Mouse (Mus musculus): Measurements from ENCODE around the gene Olfr1042. TPM values are rescaled to one million over a fixed set of nuclear protein-coding genes. Genes with fewer than 3 reads are reported as not detected.

The Olfr1042 gene
- polyA plus RNA-seq, 1 experiment from 2014 or later = not detected

DNA sequence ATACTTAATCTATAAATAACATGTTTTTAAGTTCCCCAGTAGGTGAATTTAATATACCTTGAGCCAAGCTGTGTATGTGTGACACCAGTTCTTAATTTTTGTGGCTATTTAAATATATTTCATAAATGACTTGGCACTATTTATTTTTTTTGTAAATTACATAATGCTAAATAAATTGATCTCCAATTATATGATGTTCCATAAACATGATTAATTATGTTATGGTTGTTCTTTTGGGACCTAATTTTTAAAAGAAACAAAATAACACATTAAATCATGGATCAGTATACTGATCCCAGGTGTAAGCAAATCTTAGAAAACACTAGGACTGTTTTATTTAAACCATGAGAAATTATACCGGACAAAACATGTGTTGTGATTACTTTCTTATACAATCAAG, 25.8 kb downstream of the Olfr1042 start, which contains the start of gene Olfr1039:
Olfr1039 (minus strand) TSS at position 101 of the 400 bp plus-strand sequence.
- Histone ChIP-seq H3K4me2 (replicated peaks; ENCODE audit: low read depth, low read length) (no peak within 1 kb of the TSS), H3K27ac (ENCODE audit: low read depth, low read length) (no peak within 1 kb of the TSS), H3K9ac (ENCODE audit: low read depth, low read length) (no peak within 1 kb of the TSS), H3K9me3 (ENCODE audit: control insufficient read depth, low read length) (no peaks in the 10 kb centered on the region), H3K27me3 (ENCODE audit: control insufficient read depth, insufficient read depth, low read length) (no peaks in the 10 kb centered on the region), H3K4me3 (ENCODE audit: low read depth, low read length) (no peak within 1 kb of the TSS), H3K36me3 (ENCODE audit: control insufficient read depth, insufficient read depth, low read length) (no peaks in the 10 kb centered on the region), H3K4me1 (replicated peaks; ENCODE audit: control insufficient read depth, insufficient read depth, low read length) (no peaks in the 10 kb centered on the region)
- DNase-seq (ENCODE audit: low spot score) = no peak
- 100% methylated on average over 1 of the region's 1 CpGs for WGBS
- ATAC-seq (ENCODE audit: low FRiP score) = no peak

Other genes starting within 250 kb of the Olfr1042 start
- gene Olfr1025-ps1, start 246.6 kb downstream of the Olfr1042 start, polyA plus RNA-seq (2014; fragmentation: Nextera tagmentation; extraction: Ambion mirVana) = not detected in 2 replicates
- not detected in 2 replicates for gene Olfr1026, start 240.3 kb downstream of the Olfr1042 start, polyA plus RNA-seq (2014; fragmentation: Nextera tagmentation; extraction: Ambion mirVana)
- not detected in 2 replicates for gene Olfr1028, start 211.4 kb downstream of the Olfr1042 start, polyA plus RNA-seq (2014; fragmentation: Nextera tagmentation; extraction: Ambion mirVana)
- not detected in 2 replicates for gene Olfr1029, start 187.9 kb downstream of the Olfr1042 start, polyA plus RNA-seq (2014; fragmentation: Nextera tagmentation; extraction: Ambion mirVana)
- not detected in 2 replicates for gene Olfr1030, start 182.6 kb downstream of the Olfr1042 start, polyA plus RNA-seq (2014; fragmentation: Nextera tagmentation; extraction: Ambion mirVana)
- gene Olfr1031, start 171.5 kb downstream of the Olfr1042 start, polyA plus RNA-seq (2014; fragmentation: Nextera tagmentation; extraction: Ambion mirVana) = not detected in 2 replicates
- gene Olfr1032, start 156.3 kb downstream of the Olfr1042 start, polyA plus RNA-seq (2014; fragmentation: Nextera tagmentation; extraction: Ambion mirVana) = not detected in 2 replicates
- gene Olfr1033, start 141.2 kb downstream of the Olfr1042 start, polyA plus RNA-seq (2014; fragmentation: Nextera tagmentation; extraction: Ambion mirVana) = not detected in 2 replicates
- gene Olfr1034, start 116.0 kb downstream of the Olfr1042 start, polyA plus RNA-seq (2014; fragmentation: Nextera tagmentation; extraction: Ambion mirVana) = not detected in 2 replicates
- not detected in 2 replicates for gene Olfr1036, start 87.8 kb downstream of the Olfr1042 start, polyA plus RNA-seq (2014; fragmentation: Nextera tagmentation; extraction: Ambion mirVana)
- gene Olfr1037, start 74.5 kb downstream of the Olfr1042 start, polyA plus RNA-seq (2014; fragmentation: Nextera tagmentation; extraction: Ambion mirVana) = not detected in 2 replicates
- gene Olfr1039, start 25.9 kb downstream of the Olfr1042 start, polyA plus RNA-seq (2014; fragmentation: Nextera tagmentation; extraction: Ambion mirVana) = not detected in 2 replicates
- not detected in 2 replicates for gene Olfr1040, start 15.1 kb downstream of the Olfr1042 start, polyA plus RNA-seq (2014; fragmentation: Nextera tagmentation; extraction: Ambion mirVana)
- gene Olfr1043, start 5.7 kb upstream of the Olfr1042 start, polyA plus RNA-seq (2014; fragmentation: Nextera tagmentation; extraction: Ambion mirVana) = not detected in 2 replicates
- gene Olfr1044, start 16.0 kb upstream of the Olfr1042 start, polyA plus RNA-seq (2014; fragmentation: Nextera tagmentation; extraction: Ambion mirVana) = not detected in 2 replicates
- gene Olfr52, start 23.8 kb upstream of the Olfr1042 start, polyA plus RNA-seq (2014; fragmentation: Nextera tagmentation; extraction: Ambion mirVana) = not detected in 2 replicates
- gene Olfr1045, start 41.2 kb upstream of the Olfr1042 start, polyA plus RNA-seq (2014; fragmentation: Nextera tagmentation; extraction: Ambion mirVana) = not detected in 2 replicates
- not detected in 2 replicates for gene Olfr1046, start 57.5 kb upstream of the Olfr1042 start, polyA plus RNA-seq (2014; fragmentation: Nextera tagmentation; extraction: Ambion mirVana)
- not detected in 2 replicates for gene Olfr1047, start 69.6 kb upstream of the Olfr1042 start, polyA plus RNA-seq (2014; fragmentation: Nextera tagmentation; extraction: Ambion mirVana)
- gene Olfr1048, start 78.5 kb upstream of the Olfr1042 start, polyA plus RNA-seq (2014; fragmentation: Nextera tagmentation; extraction: Ambion mirVana) = not detected in 2 replicates
- gene Olfr1049, start 96.5 kb upstream of the Olfr1042 start, polyA plus RNA-seq (2014; fragmentation: Nextera tagmentation; extraction: Ambion mirVana) = not detected in 2 replicates
- not detected in 2 replicates for gene Olfr1051, start 117.2 kb upstream of the Olfr1042 start, polyA plus RNA-seq (2014; fragmentation: Nextera tagmentation; extraction: Ambion mirVana)
- gene Olfr1052, start 130.6 kb upstream of the Olfr1042 start, polyA plus RNA-seq (2014; fragmentation: Nextera tagmentation; extraction: Ambion mirVana) = not detected in 2 replicates
- gene Olfr1053, start 153.4 kb upstream of the Olfr1042 start, polyA plus RNA-seq (2014; fragmentation: Nextera tagmentation; extraction: Ambion mirVana) = not detected in 2 replicates
- gene Olfr1054, start 173.6 kb upstream of the Olfr1042 start, polyA plus RNA-seq (2014; fragmentation: Nextera tagmentation; extraction: Ambion mirVana) = not detected in 2 replicates
- not detected in 2 replicates for gene Olfr1055, start 188.4 kb upstream of the Olfr1042 start, polyA plus RNA-seq (2014; fragmentation: Nextera tagmentation; extraction: Ambion mirVana)
- gene Olfr1056, start 200.6 kb upstream of the Olfr1042 start, polyA plus RNA-seq (2014; fragmentation: Nextera tagmentation; extraction: Ambion mirVana) = not detected in 2 replicates
- gene Olfr1057, start 216.6 kb upstream of the Olfr1042 start, polyA plus RNA-seq (2014; fragmentation: Nextera tagmentation; extraction: Ambion mirVana) = not detected in 2 replicates
- not detected in 2 replicates for gene Olfr1058, start 226.7 kb upstream of the Olfr1042 start, polyA plus RNA-seq (2014; fragmentation: Nextera tagmentation; extraction: Ambion mirVana)

Data from hindbrain, embryonic 11.5 days (tissue).